Mouse (Mus musculus) ES-E14 (cell line): ENCODE results near the gene Sarnp.

Source experiments
- CHD2 ChIP-seq: IDR thresholded peaks from 2 replicates; pipeline ENCODE4 v1.6.1; 2014; ENCODE audit warnings: mild to moderate bottlenecking, low read depth, low read length, inconsistent platforms
- HCFC1 ChIP-seq: IDR thresholded peaks from 2 replicates; pipeline ENCODE4 v1.6.1; 2012; ENCODE audit warnings: low read length, inconsistent platforms, borderline replicate concordance; ENCODE audit not compliant: insufficient read depth
- MAFK ChIP-seq: IDR thresholded peaks from 2 replicates; pipeline ENCODE4 v1.6.1; 2014; ENCODE audit warnings: mild to moderate bottlenecking, low read depth, low read length, inconsistent platforms; ENCODE audit not compliant: insufficient read depth
- ZC3H11A ChIP-seq: IDR thresholded peaks from 2 replicates; pipeline ENCODE4 v1.6.1; 2012; ENCODE audit warnings: low read depth, mild to moderate bottlenecking, inconsistent platforms, low read length, borderline replicate concordance
- ZNF384 ChIP-seq: IDR thresholded peaks from 2 replicates; pipeline ENCODE4 v1.6.1; 2012; ENCODE audit warnings: low read depth, low read length, inconsistent platforms

DNA sequence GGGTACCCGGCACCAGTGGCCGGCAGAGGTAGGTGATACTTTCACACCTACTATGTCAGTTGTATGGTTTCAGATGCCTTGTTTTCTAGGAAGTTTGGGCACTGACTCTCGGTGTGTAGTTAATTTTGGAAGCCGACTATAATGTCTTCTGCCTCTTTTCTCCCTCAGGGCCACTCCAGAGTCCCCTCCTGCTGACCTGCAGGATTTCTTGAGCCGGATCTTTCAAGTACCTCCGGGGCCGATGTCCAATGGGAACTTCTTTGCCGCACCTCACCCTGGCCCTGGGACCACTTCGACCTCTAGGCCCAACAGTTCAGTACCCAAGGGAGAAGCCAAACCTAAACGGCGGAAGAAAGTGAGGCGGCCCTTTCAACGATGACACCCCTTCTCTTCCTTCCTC lies at the start of gene Sarnp:
- TF ChIP-seq CHD2 (no peak), MAFK (no peak), ZC3H11A (no peak), HCFC1 (no peak), ZNF384 (no peak)
